Mouse (Mus musculus): ENCODE measurements at regions not wholly inside any gene's neighbourhood (a gene's known extent, or its start where the extent isn't known, plus 50 kb on each side); places are given as distances from the start of the nearest gene placed in this dataset.

DNA sequence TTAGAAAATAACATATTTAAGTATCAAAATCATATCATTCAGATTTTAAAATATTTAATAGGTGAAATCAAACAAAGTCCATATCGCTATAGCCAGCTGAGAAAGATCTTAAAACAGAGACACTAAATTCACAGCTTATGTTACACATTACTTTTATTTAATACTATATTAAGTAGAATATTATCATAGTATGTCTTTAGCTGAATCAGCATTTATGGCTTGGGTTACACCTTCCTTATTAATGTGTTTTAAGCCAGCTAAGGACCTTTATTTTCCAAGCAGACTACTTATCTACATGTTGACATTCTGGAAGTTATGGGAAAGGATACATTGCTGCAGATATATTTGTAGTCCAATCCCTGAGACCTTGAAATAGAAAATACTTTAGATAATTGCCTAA is 684.9 kb upstream of the Adgrl4 start:
- Histone ChIP-seq H3K9me3 (no peaks in the 10 kb centered on the region), H3K4me3 (replicated peaks) (no peak overlapping the region), H3K4me1 (no peaks in the 10 kb centered on the region), H3K27me3 (replicated peaks) (no peaks in the 10 kb centered on the region), H3K36me3 (replicated peaks; ENCODE audit: low read length) (no peaks in the 10 kb centered on the region)
- TF ChIP-seq FLI1 (IDR thresholded peaks at IDR 0.05; ENCODE audit: low read length) (no peak), GATA1 (IDR thresholded peaks at IDR 0.05; ENCODE audit: borderline replicate concordance, low read length) (no peak)

DNA sequence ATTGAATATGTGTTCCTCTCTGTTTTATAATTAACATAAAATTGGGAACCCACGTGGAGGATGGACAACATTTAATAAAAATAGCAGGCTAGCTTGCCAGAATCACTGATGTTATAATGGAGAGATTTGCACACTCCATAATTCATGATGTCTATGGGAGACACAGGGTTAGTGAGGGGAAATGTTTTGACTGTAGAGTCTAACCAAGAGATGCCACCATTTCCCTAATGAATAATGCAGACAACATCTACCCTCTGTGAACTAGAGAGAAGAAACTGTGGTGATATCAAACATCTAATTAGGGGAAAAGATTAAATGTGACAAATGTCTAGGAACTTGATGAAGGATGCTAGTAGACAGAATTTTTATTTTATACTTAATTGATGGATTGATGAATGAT is 677.8 kb upstream of the Adgrl4 start:
- Histone ChIP-seq H3K4me3 (replicated peaks) (no peak overlapping the region), H3K9me3 (no peaks in the 10 kb centered on the region), H3K4me1 (no peaks in the 10 kb centered on the region), H3K27me3 (replicated peaks) (no peaks in the 10 kb centered on the region), H3K36me3 (replicated peaks; ENCODE audit: low read length) (no peaks in the 10 kb centered on the region)
- TF ChIP-seq FLI1 (IDR thresholded peaks at IDR 0.05; ENCODE audit: low read length), result no peak
- no peak for TF ChIP-seq GATA1 (IDR thresholded peaks at IDR 0.05; ENCODE audit: borderline replicate concordance, low read length)

DNA sequence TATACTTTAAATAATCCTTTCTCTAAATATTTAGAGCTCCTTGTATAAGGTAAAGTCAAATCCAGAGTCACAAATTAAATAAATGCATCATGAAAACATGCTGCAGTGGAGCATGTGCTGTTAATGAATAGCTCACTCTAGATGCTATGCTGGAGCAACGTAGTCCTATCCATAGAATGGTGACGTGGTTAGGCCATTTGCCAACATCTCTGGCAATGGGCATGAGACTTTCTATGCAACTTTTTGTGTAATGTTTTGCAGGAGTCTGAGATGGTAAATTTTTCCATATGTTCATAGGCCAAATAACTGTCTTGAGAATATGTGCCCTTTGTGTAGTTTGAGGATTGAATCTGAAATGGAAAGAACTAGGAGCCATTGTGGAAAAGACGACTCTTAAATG is 653.1 kb upstream of the Adgrl4 start:
- H3K36me3 ChIP-seq (replicated peaks; ENCODE audit: low read length), result no peaks in the 10 kb centered on the region
- H3K4me3 ChIP-seq (replicated peaks), result no peak overlapping the region
- no peak for TF ChIP-seq FLI1 (IDR thresholded peaks at IDR 0.05; ENCODE audit: low read length)
- TF ChIP-seq GATA1 (IDR thresholded peaks at IDR 0.05; ENCODE audit: borderline replicate concordance, low read length), result no peak
- H3K9me3 ChIP-seq, result no peaks in the 10 kb centered on the region
- H3K4me1 ChIP-seq, result no peaks in the 10 kb centered on the region
- no peaks in the 10 kb centered on the region for H3K27me3 ChIP-seq (replicated peaks)

DNA sequence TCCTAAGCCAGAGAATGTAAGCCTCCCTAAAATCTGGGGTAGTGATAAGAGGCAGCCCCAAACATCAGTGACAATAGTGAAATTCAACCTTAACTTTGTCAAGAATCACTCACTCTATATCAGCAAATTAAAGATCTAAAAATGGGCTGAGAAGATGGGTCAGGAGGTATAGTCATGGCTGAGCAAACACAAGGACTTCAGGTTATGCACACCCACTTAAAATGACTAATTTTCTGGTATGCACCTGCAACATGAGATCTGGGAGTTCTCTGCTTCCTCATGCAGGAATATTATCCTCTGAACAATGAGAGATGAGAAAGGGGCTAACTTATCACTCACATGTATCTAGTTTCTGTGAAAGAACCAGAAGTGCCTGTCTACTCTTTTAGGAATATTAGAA is 619.9 kb upstream of the Adgrl4 start:
- H3K4me3 ChIP-seq (replicated peaks), result no peak overlapping the region
- no peaks in the 10 kb centered on the region for H3K9me3 ChIP-seq
- H3K36me3 ChIP-seq (replicated peaks; ENCODE audit: low read length), result no peaks in the 10 kb centered on the region
- no peak for TF ChIP-seq GATA1 (IDR thresholded peaks at IDR 0.05; ENCODE audit: borderline replicate concordance, low read length)
- no peak for TF ChIP-seq FLI1 (IDR thresholded peaks at IDR 0.05; ENCODE audit: low read length)
- no peaks in the 10 kb centered on the region for H3K4me1 ChIP-seq
- H3K27me3 ChIP-seq (replicated peaks), result no peaks in the 10 kb centered on the region

DNA sequence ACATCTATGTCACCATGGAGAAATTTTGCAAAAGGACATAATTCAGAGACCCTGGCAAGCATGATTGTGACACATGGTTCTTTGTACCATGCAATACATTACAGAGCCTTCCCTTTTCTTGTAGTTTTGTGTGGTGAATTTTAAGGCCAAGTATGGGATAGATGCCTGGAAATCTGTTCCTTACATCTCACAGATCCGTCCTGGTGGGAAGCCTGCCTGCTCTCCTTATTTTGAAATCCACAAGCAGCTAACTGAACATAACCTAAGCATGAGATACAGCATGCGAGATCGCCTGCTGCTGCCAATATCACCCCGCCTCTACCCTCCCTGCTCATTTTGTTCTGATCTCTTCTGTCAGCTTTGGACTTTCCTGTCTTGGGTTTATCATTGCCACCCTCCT is 618.3 kb upstream of the Adgrl4 start:
- H3K4me1 ChIP-seq, result no peaks in the 10 kb centered on the region
- H3K36me3 ChIP-seq (replicated peaks; ENCODE audit: low read length), result no peaks in the 10 kb centered on the region
- no peak for TF ChIP-seq FLI1 (IDR thresholded peaks at IDR 0.05; ENCODE audit: low read length)
- no peak for TF ChIP-seq GATA1 (IDR thresholded peaks at IDR 0.05; ENCODE audit: borderline replicate concordance, low read length)
- no peak overlapping the region for H3K4me3 ChIP-seq (replicated peaks)
- H3K9me3 ChIP-seq, result no peaks in the 10 kb centered on the region
- no peaks in the 10 kb centered on the region for H3K27me3 ChIP-seq (replicated peaks)

DNA sequence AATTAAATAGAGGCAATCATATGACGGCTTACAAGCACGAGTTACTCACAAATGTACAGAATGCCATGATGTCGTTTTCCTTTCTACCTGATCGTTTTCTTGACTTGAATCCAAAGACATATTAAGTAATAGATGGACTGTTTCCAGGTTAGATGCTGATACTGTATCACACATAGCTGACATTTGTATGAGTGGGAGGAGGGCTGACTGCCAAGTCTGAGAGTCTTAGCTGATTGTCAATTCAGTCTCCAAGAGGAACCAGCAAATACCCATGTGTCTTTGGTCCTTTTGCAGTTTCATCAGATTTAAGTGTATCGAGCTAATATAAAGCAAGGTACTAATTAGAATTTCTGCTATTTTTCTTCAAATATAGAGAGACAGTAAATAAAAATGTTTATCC is 617.6 kb upstream of the Adgrl4 start:
- no peaks in the 10 kb centered on the region for H3K36me3 ChIP-seq (replicated peaks; ENCODE audit: low read length)
- H3K9me3 ChIP-seq, result no peaks in the 10 kb centered on the region
- no peaks in the 10 kb centered on the region for H3K27me3 ChIP-seq (replicated peaks)
- TF ChIP-seq FLI1 (IDR thresholded peaks at IDR 0.05; ENCODE audit: low read length), result no peak
- no peak for TF ChIP-seq GATA1 (IDR thresholded peaks at IDR 0.05; ENCODE audit: borderline replicate concordance, low read length)
- H3K4me1 ChIP-seq, result no peaks in the 10 kb centered on the region
- H3K4me3 ChIP-seq (replicated peaks), result no peak overlapping the region

DNA sequence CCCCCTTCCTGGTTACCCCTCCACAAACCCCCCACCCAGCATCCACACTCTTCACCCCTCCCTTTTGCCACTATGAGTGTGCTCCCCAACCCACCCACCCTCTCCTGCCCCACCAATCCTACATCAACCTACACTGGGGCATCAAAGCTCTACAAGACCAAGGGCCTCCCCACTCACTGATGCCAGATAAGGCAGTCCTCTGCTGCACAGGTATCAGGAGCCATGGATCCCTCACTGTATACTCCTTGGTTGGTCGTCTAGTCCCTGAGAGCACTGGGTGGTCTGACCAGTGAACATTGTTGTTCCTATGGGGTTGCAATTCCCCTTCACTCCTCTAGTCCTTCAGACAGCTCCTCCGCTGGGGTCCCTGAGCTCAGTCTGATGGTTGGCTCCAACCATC is 591.7 kb upstream of the Adgrl4 start:
- Histone ChIP-seq H3K27me3 (replicated peaks) (no peaks in the 10 kb centered on the region), H3K36me3 (replicated peaks; ENCODE audit: low read length) (no peaks in the 10 kb centered on the region), H3K4me3 (replicated peaks) (no peak overlapping the region), H3K4me1 (no peaks in the 10 kb centered on the region), H3K9me3 (peaks cover 3% of the 10 kb centered on the region; the same call in 1 of the 2 replicates)
- no peak for TF ChIP-seq FLI1 (IDR thresholded peaks at IDR 0.05; ENCODE audit: low read length)
- no peak for TF ChIP-seq GATA1 (IDR thresholded peaks at IDR 0.05; ENCODE audit: borderline replicate concordance, low read length)

DNA sequence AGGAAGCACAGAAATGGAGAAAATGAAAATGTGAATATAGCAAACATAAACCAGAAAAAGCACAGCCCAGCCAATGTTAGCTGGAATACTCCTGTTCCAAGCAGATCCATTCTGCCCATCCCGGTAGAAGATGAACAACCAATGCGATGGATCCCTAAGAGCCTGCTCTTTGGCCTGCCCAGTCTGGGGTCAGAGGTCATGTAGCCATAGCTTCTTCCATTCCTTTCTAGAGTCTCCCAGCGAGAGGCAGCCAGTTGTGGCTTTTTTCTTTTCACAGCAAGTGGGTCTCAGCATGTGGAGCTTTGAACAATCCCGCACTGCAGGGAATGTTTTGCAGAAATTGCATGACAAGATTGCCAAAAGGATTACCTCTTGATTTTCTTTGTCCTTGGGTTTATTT is 585.6 kb upstream of the Adgrl4 start:
- no peaks in the 10 kb centered on the region for H3K36me3 ChIP-seq (replicated peaks; ENCODE audit: low read length)
- H3K27me3 ChIP-seq (replicated peaks), result no peaks in the 10 kb centered on the region
- H3K4me3 ChIP-seq (replicated peaks), result no peak overlapping the region
- H3K9me3 ChIP-seq, result 0 out of 2 replicates have a peak, but pooled peaks cover under 1% of the 10 kb centered on the region
- TF ChIP-seq GATA1 (IDR thresholded peaks at IDR 0.05; ENCODE audit: borderline replicate concordance, low read length) (no peak), FLI1 (IDR thresholded peaks at IDR 0.05; ENCODE audit: low read length) (no peak)
- no peaks in the 10 kb centered on the region for H3K4me1 ChIP-seq

DNA sequence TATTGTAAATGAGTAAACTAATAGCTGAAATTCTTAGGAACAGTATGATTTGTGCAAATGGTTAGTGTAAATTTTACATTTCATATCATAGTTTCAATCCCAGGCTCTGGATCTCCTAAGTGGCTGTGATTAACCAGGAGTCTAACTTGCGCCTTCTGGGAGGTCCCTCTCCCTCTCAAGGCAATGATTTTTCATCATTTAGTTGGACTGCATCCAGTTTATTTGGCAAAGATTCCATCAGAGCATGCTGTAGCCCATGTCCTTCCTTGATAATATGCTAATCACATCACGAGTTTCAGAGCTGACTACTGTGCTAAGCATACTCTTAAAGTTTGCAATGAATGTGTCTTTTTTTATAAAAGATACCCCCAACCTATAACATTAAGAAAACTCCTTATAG is 541.0 kb upstream of the Adgrl4 start:
- Histone ChIP-seq H3K36me3 (replicated peaks; ENCODE audit: low read length) (no peaks in the 10 kb centered on the region), H3K4me3 (replicated peaks) (no peak overlapping the region), H3K27me3 (replicated peaks) (no peaks in the 10 kb centered on the region), H3K9me3 (no peaks in the 10 kb centered on the region), H3K4me1 (no peaks in the 10 kb centered on the region)
- TF ChIP-seq GATA1 (IDR thresholded peaks at IDR 0.05; ENCODE audit: borderline replicate concordance, low read length) (no peak), FLI1 (IDR thresholded peaks at IDR 0.05; ENCODE audit: low read length) (no peak)

DNA sequence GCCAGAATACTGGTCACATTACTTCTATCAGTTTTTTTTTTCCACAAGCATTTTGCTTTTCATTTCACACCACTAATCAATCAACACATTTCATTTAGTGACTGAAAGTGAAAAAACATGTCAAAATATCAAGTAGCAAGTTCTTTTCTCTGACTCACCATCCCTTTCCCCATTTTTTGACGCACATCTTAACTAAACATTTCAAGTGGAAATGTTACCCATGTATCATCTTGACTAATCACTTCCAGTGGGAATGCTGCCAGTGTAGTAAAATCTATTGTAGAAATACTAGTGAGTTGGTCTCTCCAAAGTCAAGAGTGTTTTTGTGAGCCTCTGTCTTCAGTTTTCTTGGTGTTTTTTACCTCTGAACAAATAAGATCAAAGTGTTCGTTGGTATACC is 527.6 kb upstream of the Adgrl4 start:
- no peaks in the 10 kb centered on the region for H3K27me3 ChIP-seq (replicated peaks)
- TF ChIP-seq FLI1 (IDR thresholded peaks at IDR 0.05; ENCODE audit: low read length) (no peak), GATA1 (IDR thresholded peaks at IDR 0.05; ENCODE audit: borderline replicate concordance, low read length) (no peak)
- no peaks in the 10 kb centered on the region for H3K4me1 ChIP-seq
- no peaks in the 10 kb centered on the region for H3K9me3 ChIP-seq
- H3K36me3 ChIP-seq (replicated peaks; ENCODE audit: low read length), result no peaks in the 10 kb centered on the region
- no peak overlapping the region for H3K4me3 ChIP-seq (replicated peaks)

DNA sequence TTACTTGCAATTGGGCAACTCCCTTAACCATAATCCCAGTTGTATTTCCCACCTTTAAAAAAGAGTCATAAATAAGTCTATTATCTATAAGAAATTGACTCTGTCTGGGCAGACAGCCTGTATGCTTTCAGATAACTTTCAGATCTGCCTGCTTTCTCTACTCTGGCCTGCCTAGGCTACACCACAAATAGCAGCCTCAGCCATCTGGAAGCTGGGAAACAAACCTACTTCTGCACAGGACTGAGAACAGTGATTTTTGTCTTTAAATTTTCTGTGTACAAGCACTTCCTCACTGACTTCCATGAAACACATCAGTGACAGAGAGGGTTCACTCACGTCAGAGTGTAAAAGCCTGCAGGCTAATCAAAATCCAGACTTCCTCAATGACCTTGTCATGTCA is 482.8 kb upstream of the Adgrl4 start:
- no peaks in the 10 kb centered on the region for H3K4me1 ChIP-seq
- TF ChIP-seq GATA1 (IDR thresholded peaks at IDR 0.05; ENCODE audit: borderline replicate concordance, low read length), result no peak
- no peak for TF ChIP-seq FLI1 (IDR thresholded peaks at IDR 0.05; ENCODE audit: low read length)
- no peaks in the 10 kb centered on the region for H3K27me3 ChIP-seq (replicated peaks)
- no peak overlapping the region for H3K4me3 ChIP-seq (replicated peaks)
- H3K36me3 ChIP-seq (replicated peaks; ENCODE audit: low read length), result no peaks in the 10 kb centered on the region
- H3K9me3 ChIP-seq, result no peaks in the 10 kb centered on the region

Measured in megakaryocyte, embryonic 14.5 days (primary cell).